Mouse (Mus musculus) splenic B cell, adult 2 months (primary cell): ENCODE results near the gene Sbno2.

Experiments used
- DNase-seq: peaks from one replicate; pipeline ENCODE4 v3.0.0-alpha.2; 2011; ENCODE audit warnings: low read depth, low spot score
- H3K27me3 ChIP-seq: 2 replicates; pipeline ENCODE4 v1.6.1; 2012; ENCODE audit warnings: mild to moderate bottlenecking, low read length, moderate library complexity, mixed read lengths; ENCODE audit not compliant: control insufficient read depth, poor library complexity, insufficient read depth, severe bottlenecking
- H3K36me3 ChIP-seq: 2 replicates; pipeline ENCODE4 v1.6.1; 2012; ENCODE audit warnings: mild to moderate bottlenecking, low read length, moderate library complexity, mixed read lengths; ENCODE audit not compliant: control insufficient read depth, poor library complexity, insufficient read depth, severe bottlenecking

Gene Sbno2

DNA sequence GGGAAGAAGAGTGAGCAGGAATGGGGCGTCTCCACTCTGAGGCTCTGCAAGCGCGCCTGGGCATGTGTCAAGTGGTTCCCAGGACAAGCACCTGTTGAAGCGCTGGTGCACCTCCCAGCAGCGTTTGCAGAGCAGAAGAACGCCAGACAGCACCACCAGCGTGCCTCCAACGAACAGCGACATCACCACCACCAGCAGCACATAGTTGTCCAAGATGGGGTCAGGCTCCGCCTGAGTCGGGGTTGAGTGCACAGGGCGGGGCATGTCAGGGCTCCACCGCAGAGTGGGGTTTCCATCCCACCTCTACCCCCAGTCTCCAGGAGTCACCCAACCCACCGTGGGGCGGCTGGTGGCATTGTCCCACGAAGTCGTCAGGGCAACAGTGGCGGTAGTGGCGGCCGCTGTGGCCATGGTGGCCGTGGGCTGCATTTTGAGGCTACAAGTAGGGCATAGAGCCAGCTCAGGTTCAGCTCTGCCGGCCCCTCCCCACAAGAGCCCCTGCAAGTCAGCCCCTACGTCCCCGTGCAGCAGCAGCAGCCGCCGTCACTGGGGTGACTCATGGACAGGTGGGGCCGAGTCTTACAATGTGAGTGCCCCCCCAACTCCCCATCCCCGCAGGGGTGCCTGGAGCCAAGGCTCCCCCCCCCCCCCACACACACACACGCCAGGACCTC lies 31.7 kb upstream of the Sbno2 start:
- peaks cover 1% of the 10 kb centered on the region; the same call in 1 of the 2 replicates for H3K36me3 ChIP-seq
- H3K27me3 ChIP-seq, result no peaks in the 10 kb centered on the region
- peak; percentile 38 for DNase-seq

DNA sequence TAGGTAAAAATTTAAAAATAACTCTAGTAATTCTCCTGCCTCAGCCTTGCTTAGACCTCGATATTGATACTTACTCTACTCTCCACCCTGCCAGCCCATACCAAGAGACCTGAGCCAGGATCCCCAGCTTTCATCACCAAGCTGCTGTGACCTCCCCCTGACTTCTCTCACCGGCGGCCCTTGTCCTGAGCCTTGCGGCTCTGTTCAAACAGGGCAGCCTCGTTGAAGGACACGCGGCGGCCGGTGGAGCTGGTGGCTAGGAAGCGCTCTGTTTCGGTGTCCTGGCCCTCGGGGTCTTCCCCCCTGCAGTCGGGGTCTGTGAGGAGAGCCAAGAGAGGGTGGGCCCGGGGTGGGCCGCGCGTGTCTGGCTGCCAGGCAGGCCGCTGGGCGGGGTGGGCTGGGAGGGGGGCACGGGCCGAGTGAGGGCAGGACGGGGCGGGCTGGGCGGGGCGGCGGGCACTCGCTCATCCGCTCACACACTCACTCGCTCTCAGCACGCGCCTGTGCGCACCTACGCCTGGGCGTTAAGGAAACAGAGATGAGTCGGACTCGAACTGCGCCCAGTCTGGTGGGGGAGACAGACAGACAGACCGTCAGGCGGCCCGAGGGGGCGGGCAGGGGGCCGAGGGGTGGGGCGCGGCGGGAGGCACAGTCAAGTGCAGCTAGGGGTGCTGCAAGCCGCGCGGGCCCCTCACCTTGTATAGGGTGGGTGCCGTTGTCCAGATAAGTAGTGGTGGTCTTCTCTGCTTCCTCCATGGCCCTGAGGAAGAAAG lies 31.0 kb upstream of the Sbno2 start:
- no peaks in the 10 kb centered on the region for H3K27me3 ChIP-seq
- peaks cover 1% of the 10 kb centered on the region; the same call in 1 of the 2 replicates for H3K36me3 ChIP-seq
- no peak for DNase-seq

DNA sequence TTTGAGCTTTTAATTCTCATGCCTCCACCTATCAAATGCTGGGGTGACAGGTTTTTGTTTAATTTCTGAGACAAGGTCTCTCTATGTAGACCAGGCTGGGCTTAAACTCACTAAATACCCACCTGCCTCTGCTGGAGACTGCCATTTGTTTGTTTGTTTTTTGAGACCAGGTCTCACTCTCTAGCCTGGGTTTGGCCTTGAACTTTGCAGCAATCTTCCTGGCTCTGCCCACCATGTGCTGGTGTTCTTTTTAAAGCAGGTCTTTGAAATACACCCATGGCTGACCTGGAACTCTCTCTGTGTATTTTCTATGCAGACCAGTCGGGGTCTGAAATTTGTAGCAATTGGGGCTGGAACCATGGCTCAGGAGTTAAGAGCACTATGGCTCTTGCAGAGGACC lies 30.3 kb upstream of the Sbno2 start:
- DNase-seq, result no peak
- Histone ChIP-seq H3K27me3 (no peaks in the 10 kb centered on the region), H3K36me3 (peaks cover 1% of the 10 kb centered on the region; the same call in 1 of the 2 replicates)

DNA sequence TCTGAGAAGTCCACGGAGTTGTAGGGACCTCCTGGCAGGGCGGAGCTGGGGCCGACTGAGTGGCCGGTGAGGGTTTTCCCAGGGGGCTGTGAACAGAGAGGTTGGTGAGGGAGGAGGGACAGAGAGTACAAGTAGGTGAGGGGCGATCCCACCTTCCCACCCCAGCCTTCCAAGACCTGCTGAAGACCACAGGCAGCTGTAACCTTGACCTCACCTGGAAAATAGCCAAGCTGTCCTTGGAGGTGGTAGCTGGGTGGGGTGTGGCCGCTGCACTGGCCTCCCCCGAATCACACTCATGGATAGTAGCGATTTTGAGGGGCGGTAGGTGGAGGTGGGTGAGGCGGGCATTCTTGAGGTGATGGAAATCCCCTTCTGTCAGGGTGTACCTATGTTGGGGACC lies 29.8 kb upstream of the Sbno2 start:
- H3K27me3 ChIP-seq, result no peaks in the 10 kb centered on the region
- no peak for DNase-seq
- H3K36me3 ChIP-seq, result peaks cover 1% of the 10 kb centered on the region; the same call in 1 of the 2 replicates

DNA sequence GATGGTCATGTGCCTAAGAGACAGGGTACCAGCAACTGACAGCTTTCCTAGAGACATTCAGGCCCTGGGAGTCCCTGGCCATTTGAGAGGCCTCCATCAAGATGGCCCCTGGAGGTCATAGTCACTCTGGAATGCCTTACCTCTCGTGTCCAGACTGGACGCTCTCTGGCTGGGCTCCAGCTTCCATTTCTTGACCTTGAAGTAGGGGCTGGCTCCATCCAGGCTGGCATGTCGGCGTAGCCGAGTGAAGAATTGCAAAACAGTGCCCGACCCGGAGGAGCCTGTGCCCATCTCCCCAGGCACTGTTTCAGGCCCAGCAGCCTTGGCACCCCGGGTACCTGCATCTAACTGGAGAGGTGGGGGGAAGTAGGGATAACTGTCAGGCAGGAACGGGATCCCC lies 29.1 kb upstream of the Sbno2 start:
- no peak for DNase-seq
- H3K27me3 ChIP-seq, result no peaks in the 10 kb centered on the region
- peaks cover 4% of the 10 kb centered on the region for H3K36me3 ChIP-seq

DNA sequence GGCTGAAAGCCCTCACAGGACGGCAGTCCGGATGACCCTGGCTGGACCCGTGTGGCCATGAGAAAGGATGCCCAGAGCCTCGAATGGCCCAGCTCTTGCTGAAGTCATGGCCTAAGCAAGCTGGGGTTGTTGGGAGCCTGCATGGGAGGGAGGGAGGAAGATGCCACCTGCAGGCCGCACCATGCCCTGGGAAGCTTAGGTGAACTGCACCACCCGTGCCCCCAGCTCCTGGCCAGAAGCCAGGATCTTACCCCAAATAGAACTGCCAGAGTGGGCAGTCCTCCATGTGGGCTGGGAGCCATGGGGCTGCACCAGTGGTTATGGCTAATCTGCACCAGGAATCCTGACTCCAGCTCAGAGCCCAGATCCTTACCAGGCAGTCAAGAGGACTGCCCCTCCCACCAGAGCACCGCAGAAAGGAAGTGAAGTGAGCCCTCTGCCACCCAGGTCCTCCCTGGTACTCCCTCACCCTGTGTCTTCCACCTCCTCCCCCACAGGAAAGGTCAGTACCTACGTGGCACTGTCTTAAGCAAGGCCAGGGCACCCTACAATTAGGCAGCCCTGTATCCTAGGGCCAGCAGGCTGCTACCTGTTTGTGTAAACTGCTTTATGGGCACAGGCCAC lies 28.0 kb upstream of the Sbno2 start:
- H3K27me3 ChIP-seq, result no peaks in the 10 kb centered on the region
- peak; percentile 45 for DNase-seq
- peaks cover 4% of the 10 kb centered on the region for H3K36me3 ChIP-seq

DNA sequence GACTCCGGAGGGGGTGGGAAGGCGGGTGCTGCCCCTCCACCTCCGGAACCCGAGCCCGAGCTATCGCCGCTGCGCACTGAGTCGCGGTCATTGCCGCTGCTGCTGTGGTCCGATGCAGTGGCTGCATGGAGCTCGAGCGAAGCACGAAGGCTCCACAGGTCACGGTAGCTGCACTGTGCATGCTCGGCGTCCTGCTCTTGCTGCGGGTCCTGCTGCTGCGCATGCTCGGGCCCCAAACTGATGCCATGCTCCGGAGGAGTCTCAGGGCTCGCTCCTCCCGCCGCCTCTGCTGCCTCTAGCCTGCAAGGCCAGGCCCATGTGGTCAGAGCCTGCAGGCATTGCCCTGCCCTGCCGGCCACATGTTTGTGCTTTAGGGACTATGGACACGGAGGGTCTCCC lies 26.6 kb upstream of the Sbno2 start:
- DNase-seq, result no peak
- Histone ChIP-seq H3K36me3 (peaks cover 10% of the 10 kb centered on the region), H3K27me3 (no peaks in the 10 kb centered on the region)

DNA sequence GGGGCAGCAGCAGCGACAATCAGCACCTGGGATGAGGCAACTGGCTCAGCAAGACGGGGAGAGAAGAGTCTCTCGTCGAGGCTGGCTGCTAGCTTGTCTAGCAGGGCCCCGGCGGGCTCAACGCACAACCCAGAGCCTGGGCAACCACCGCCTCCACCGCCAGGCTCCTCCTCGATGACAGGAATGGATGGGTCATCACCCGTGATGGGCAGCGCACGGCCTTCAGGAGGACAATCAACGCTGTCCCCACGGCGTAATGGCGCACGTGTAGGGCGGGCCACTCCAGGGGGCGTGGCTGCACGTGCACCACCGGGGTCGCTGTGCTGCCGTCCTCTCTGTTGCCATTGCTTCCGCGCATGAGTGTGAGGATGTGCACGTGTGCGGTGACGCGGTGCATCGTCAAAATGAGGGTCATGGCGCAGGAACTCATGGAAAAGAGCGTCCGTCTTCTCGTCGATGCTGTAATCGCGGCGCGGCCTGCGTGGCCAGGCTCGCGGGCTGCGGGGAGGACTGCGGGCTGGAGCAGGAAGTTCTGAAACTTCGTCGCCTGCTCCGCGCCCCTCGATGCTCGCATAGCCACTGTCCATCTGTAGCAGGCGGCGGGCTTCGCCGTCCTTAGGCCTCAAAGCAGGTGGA lies 26.1 kb upstream of the Sbno2 start:
- DNase-seq, result no peak
- H3K36me3 ChIP-seq, result peaks cover 12% of the 10 kb centered on the region
- no peaks in the 10 kb centered on the region for H3K27me3 ChIP-seq

DNA sequence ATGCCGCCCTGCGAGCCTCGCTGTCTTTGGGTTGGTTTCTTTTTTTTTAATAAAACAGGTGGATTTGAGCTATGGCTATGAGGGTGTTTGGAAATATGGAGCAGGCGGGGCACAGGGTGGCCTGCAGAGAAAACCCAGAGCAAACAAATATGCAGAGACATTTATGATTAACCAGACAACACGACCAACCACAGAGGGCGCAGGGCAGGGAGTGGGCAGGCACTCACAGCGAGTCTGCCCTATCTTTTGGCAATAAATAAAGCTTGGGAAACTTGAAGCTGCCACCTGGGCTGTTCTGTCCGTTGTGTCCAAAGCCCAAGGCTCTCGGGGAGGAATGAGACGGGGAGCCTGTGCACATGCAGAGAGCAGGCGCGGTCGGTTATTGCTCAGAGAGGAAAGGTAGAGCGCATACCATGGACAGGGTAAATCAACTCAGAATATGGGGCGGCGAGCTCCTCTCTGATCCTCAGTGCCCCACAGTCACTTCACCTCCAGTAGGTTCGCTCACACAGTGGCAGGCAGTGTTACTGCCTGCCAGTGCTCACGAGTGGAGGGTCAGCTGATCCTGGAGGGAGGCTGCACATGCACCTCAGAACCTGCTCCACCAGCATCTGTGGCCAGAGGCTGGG lies 25.1 kb upstream of the Sbno2 start:
- no peak for DNase-seq
- no peaks in the 10 kb centered on the region for H3K27me3 ChIP-seq
- H3K36me3 ChIP-seq, result peaks cover 14% of the 10 kb centered on the region

DNA sequence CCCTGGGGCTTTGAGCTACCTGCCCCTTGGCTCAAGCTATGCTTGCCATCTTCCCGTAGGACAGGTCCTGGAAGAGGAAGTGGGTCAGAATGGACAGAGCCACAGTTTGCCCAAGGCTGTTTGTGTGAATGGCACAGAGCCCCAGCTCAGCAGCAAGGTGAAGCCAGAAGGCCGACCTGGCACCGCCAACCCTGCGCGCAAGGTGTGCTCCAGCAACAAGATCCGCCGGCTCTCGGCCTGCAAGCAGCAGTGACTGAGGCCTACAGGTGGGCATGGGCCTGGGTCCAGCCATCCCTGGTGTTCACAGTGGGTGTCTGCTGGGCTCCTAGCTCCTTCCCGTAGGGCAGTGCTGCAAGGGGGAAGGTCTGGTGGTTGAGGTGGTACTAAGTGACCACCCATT lies 24.5 kb upstream of the Sbno2 start:
- H3K27me3 ChIP-seq, result no peaks in the 10 kb centered on the region
- DNase-seq, result no peak
- H3K36me3 ChIP-seq, result peaks cover 14% of the 10 kb centered on the region

DNA sequence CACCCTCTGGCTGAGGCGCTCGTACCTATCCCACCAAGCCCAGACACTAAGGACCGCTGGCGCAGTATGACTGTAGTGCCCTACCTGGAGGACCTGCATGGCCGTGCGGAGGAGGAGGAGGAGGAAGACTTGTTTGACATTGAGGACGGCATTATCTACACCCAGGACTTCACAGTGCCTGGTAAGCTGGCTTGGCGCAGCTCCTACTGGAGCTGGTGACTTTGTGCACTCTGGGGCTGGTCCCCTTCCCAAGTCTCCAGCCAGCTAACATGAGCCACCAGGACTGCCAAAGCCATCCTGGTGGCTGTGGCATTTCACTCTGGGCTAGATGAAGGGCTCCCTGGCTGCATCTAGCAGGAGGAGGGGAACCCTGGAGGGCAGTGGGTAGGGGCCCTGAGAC lies 22.5 kb upstream of the Sbno2 start:
- peaks cover 14% of the 10 kb centered on the region for H3K36me3 ChIP-seq

DNA sequence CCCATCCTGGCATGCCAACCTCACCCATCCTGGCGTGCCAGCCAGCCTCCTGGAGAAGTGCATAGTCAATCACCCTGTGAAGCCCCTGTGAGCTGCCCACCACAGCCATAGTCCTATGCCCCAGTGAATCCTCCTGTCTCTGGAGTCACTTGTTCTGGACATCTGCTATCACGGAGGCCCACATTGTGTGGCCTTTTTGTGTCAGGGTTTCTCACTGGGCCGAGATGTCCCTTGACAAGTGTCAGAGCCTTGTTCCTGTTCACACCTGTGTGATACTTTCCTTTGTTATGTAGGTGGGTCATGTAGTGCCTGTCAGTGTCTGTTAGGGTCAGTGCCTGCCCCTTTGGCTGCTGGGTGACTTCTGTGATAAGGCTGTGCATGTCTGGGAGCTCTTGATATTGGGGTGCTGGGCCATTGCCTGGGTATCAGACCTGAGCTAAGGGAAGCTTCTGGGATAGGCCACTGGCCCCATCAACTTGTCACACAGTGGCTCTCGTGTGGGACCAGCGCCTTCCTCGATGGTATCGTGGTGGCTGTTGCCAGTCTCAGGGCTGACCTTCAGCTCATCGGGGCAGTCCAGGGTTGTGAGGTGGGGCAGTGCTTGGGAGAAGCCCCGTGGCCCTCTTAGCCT lies 18.7 kb upstream of the Sbno2 start:
- Histone ChIP-seq H3K27me3 (no peaks in the 10 kb centered on the region), H3K36me3 (peaks cover 12% of the 10 kb centered on the region)
- no peak for DNase-seq

More for the DNA sequence above, 22.5 kb upstream of the Sbno2 start:
- DNase-seq, result no peak
- H3K27me3 ChIP-seq, result no peaks in the 10 kb centered on the region

DNA sequence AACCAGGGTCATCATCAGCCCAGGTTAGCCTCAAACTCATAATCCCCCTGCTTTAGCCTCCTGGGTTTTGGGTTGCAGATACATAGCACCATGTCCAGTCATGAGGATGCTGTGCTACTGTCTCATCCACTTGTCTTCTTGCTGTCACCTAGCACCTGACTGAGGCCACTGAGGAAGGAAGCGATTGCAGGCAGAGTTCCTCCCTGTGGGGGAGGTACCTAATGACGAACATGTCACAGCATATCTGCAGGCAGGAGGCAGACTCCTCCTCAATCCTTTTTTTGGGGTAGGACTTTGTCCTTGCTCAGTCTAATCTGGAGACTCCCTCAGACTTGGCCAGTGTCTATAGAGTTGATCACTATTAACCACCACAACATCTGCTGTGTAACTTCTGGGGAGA lies 16.3 kb upstream of the Sbno2 start:
- H3K27me3 ChIP-seq, result no peaks in the 10 kb centered on the region
- H3K36me3 ChIP-seq, result peaks cover 4% of the 10 kb centered on the region
- no peak for DNase-seq

DNA sequence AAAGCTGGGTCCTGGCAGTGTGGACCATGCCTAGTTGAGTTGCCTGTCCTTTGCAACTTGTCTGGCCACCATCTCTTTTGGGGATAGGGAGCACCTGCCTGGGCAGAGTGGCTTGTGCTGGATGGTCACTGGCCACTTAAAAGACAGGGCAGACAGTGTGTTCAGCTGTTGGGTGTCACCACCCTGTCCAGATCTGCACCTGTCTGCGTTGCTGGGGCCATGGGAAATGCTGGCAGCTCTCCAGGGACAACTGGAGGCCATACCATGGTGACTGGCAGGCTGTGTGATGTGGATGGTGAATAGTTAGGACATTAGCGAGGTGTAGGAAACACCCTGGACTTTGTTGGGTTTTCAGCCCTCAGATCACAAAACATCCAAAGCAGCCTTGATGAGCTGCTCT lies 14.8 kb upstream of the Sbno2 start:
- no peaks in the 10 kb centered on the region for H3K27me3 ChIP-seq
- DNase-seq, result no peak
- peaks cover 2% of the 10 kb centered on the region for H3K36me3 ChIP-seq
